Mouse (Mus musculus) splenic B cell, adult 2 months (primary cell): Measurements from ENCODE around the gene Kpnb1.

Source experiments
- DNase-seq: peaks from one replicate; pipeline ENCODE4 v3.0.0-alpha.2; 2011; ENCODE audit warnings: low read depth, low spot score
- H3K27me3 ChIP-seq: 2 replicates; pipeline ENCODE4 v1.6.1; 2012; ENCODE audit warnings: mild to moderate bottlenecking, low read length, moderate library complexity, mixed read lengths; ENCODE audit not compliant: control insufficient read depth, poor library complexity, insufficient read depth, severe bottlenecking
- H3K36me3 ChIP-seq: 2 replicates; pipeline ENCODE4 v1.6.1; 2012; ENCODE audit warnings: mild to moderate bottlenecking, low read length, moderate library complexity, mixed read lengths; ENCODE audit not compliant: control insufficient read depth, poor library complexity, insufficient read depth, severe bottlenecking

Gene Kpnb1

GRCm38 (mm10) chr11:97187764-97188642, at the start of gene Kpnb1:
Kpnb1 (minus strand) TSS chr11:97187881.
- H3K27me3 ChIP-seq = no peaks in the 10 kb centered on the region

GRCm38 (mm10) chr11:97232436-97232835, 44.8 kb upstream of the Kpnb1 start:
- H3K36me3 ChIP-seq = peaks cover 2% of the 10 kb centered on the region; the same call in 1 of the 2 replicates

More at GRCm38 (mm10) chr11:97187764-97188642, at the start of gene Kpnb1:
- peak; percentile 99 for DNase-seq
- peaks cover 4% of the 10 kb centered on the region; the same call in 1 of the 2 replicates for H3K36me3 ChIP-seq

GRCm38 (mm10) chr11:97229396-97229795, 41.7 kb upstream of the Kpnb1 start:
- Histone ChIP-seq H3K27me3 (no peaks in the 10 kb centered on the region), H3K36me3 (peaks cover 7% of the 10 kb centered on the region)
- DNase-seq = no peak

More at GRCm38 (mm10) chr11:97232436-97232835, 44.8 kb upstream of the Kpnb1 start:
- no peak for DNase-seq
- H3K27me3 ChIP-seq = no peaks in the 10 kb centered on the region

- peaks cover 7% of the 10 kb centered on the region for H3K36me3 ChIP-seq
- H3K27me3 ChIP-seq = no peaks in the 10 kb centered on the region
- no peak for DNase-seq
Measured at GRCm38 (mm10) chr11:97228985-97229384, 41.3 kb upstream of the Kpnb1 start.

- no peak for DNase-seq
- H3K27me3 ChIP-seq = no peaks in the 10 kb centered on the region
- H3K36me3 ChIP-seq = peaks cover 9% of the 10 kb centered on the region
Measured at GRCm38 (mm10) chr11:97226131-97226530, 38.5 kb upstream of the Kpnb1 start.

- no peaks in the 10 kb centered on the region for H3K27me3 ChIP-seq
- peaks cover 16% of the 10 kb centered on the region for H3K36me3 ChIP-seq
- no peak for DNase-seq
Measured at GRCm38 (mm10) chr11:97223485-97223884, 35.8 kb upstream of the Kpnb1 start.

- no peak for DNase-seq
- Histone ChIP-seq H3K27me3 (no peaks in the 10 kb centered on the region), H3K36me3 (peaks cover 19% of the 10 kb centered on the region)
Measured at GRCm38 (mm10) chr11:97221611-97222010, 33.9 kb upstream of the Kpnb1 start.

GRCm38 (mm10) chr11:97220211-97220610, 32.5 kb upstream of the Kpnb1 start:
- Histone ChIP-seq H3K27me3 (no peaks in the 10 kb centered on the region), H3K36me3 (peaks cover 15% of the 10 kb centered on the region)
- no peak for DNase-seq

GRCm38 (mm10) chr11:97214411-97214810, 26.7 kb upstream of the Kpnb1 start:
- DNase-seq = no peak
- H3K36me3 ChIP-seq = peaks cover 13% of the 10 kb centered on the region

GRCm38 (mm10) chr11:97210728-97211400, 23.2 kb upstream of the Kpnb1 start:
- no peak for DNase-seq
- no peaks in the 10 kb centered on the region for H3K27me3 ChIP-seq

More at GRCm38 (mm10) chr11:97214411-97214810, 26.7 kb upstream of the Kpnb1 start:
- no peaks in the 10 kb centered on the region for H3K27me3 ChIP-seq

GRCm38 (mm10) chr11:97207011-97207422, 19.3 kb upstream of the Kpnb1 start:
- H3K36me3 ChIP-seq = peaks cover 3% of the 10 kb centered on the region; the same call in 1 of the 2 replicates
- no peaks in the 10 kb centered on the region for H3K27me3 ChIP-seq
- DNase-seq = no peak

More at GRCm38 (mm10) chr11:97210728-97211400, 23.2 kb upstream of the Kpnb1 start:
- peaks cover 9% of the 10 kb centered on the region for H3K36me3 ChIP-seq

GRCm38 (mm10) chr11:97199519-97199918, 11.8 kb upstream of the Kpnb1 start:
- no peak for DNase-seq

GRCm38 (mm10) chr11:97198601-97199000, 10.9 kb upstream of the Kpnb1 start:
- peak; percentile 76 for DNase-seq
- Histone ChIP-seq H3K36me3 (no peaks in the 10 kb centered on the region), H3K27me3 (no peaks in the 10 kb centered on the region)

More at GRCm38 (mm10) chr11:97199519-97199918, 11.8 kb upstream of the Kpnb1 start:
- no peaks in the 10 kb centered on the region for H3K27me3 ChIP-seq
- H3K36me3 ChIP-seq = no peaks in the 10 kb centered on the region

GRCm38 (mm10) chr11:97197021-97197420, 9.3 kb upstream of the Kpnb1 start:
- DNase-seq = no peak

GRCm38 (mm10) chr11:97196541-97196940, 8.9 kb upstream of the Kpnb1 start:
- Histone ChIP-seq H3K36me3 (no peaks in the 10 kb centered on the region), H3K27me3 (no peaks in the 10 kb centered on the region)
- DNase-seq = no peak

More at GRCm38 (mm10) chr11:97197021-97197420, 9.3 kb upstream of the Kpnb1 start:
- Histone ChIP-seq H3K36me3 (no peaks in the 10 kb centered on the region), H3K27me3 (no peaks in the 10 kb centered on the region)
